Mouse (Mus musculus): Measurements from ENCODE around the gene Smu1.

Gene Smu1

DNA sequence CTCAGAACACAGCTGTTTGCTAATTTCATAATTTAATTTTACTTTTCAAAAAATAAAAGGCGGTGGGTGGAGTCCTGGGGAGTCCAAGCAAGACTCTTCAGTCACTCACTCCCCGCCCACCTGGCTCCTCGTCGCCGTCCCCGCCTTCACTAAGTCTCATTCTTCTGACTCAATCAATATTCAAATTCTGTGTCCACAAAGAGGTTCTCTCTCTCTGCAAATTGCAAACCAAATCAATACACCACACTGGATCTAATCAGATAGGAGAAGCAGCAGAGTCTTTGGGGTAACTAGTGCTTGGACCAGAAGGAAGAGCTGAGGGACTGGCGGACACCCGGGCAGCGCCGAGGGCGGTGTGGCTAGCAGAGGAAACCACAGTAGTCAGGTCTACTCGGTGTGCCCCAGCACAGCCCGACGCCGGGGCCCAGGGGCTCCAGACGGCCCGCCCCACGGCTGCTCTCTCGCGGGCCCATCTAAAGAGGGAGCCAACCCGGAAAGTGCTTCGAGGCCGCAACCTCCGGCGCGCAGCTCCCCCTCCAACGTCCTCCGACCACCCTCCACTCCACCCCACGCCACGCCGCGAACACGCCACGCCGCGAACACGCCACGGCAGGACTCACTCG, 455 bp downstream of the Smu1 start:
- DNase-seq (ENCODE audit: low spot score) = peak; percentile 70

DNA sequence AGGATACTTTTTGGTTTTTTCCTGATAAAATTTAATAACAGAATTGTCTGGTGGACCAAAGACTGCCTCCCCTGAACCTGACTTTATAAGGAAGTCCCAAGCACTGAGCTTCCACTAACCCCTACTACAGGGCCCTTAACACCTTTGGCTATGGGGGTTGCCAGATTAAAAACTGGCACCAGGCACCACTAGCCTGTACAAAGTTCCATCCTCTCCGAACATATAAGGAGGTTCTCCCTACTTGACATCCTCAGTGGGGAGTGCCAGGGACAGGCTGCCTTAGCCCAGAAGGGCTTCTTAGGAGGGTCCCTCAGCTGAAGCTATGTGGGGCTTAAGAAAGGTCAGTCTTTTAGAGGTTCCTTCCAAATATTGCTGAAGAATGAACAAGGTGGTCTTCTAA, 22.4 kb downstream of the Smu1 start:
- DNase-seq (ENCODE audit: low spot score) = no peak

DNA sequence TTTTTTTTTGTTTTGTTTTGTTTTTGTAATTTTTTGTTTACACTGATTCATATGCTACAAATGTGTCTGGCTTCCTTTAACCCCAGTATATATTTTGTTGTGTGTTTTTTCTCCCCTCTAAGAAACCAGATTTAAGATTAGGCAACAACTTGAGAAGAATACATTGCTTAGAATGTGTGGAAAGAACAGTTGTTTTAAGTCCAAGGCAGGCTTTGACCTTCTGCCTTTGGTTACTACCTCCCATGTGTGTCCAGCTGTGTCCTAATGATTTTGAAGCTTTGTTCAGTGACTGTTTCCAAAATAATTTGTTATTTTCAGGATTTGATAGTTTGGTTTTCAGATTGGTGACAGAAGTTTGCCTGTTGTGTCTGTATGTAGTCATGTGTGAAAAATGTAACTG, 26.5 kb downstream of the Smu1 start:
- no peak for DNase-seq (ENCODE audit: low spot score)

DNA sequence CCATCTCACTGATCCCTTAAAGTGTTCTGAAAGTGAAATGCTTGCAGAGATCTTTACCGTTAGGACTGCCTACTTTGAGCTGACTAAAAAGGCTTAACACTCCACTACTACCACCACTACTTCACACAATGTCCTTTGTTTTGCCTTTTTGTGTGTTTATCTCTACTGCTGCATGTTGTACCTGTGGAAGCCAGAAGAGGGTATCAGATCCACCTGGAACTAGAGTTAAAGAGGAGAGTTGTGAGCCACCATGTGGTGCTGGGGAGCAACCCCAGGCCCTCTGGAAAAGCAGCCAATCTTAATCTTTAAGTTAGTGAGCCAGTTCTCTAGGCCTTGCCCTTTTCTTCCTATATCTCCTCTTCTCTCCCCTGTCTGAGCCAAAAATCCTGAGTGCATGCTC, 30.5 kb downstream of the Smu1 start:
- no peak for DNase-seq (ENCODE audit: low spot score)

DNA sequence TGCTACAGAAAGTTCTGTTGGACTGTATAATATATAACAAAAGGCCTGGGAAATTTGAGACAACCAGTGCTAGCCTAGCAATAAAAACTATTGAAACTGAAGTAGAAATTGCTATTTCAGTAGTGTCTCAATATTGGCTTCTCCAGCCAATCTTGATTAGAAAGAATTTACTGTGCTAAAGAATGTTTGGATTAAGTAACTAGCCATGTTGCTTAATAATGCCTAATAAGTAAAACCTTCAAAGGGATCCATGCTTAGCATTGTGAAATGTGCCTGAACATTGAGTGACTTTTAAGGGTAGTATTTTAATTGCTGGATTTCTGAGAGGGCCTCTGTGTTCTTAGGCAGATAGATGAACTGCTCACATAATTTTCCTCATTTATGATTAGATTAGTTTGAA, 32.2 kb downstream of the Smu1 start:
- DNase-seq (ENCODE audit: low spot score) = no peak

DNA sequence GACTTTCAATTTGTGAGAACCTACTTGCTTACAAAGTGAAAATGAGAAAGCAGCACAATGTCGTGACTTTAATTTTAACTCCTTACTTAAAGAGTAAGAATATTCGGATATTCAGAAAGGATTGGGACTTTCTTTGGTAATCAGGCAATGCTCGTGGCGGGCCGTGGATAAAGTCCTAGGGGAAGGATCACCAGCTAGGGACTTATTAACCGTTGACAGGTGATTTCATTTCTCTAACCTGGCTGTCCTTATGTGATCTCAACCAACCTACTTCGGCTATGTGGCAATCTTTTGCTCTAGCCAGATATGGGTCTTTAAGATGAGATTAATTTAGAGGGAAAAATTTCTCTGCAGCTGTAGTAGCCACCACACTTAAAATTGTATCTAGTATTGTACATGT, 32.6 kb downstream of the Smu1 start:
- DNase-seq (ENCODE audit: low spot score) = no peak

DNA sequence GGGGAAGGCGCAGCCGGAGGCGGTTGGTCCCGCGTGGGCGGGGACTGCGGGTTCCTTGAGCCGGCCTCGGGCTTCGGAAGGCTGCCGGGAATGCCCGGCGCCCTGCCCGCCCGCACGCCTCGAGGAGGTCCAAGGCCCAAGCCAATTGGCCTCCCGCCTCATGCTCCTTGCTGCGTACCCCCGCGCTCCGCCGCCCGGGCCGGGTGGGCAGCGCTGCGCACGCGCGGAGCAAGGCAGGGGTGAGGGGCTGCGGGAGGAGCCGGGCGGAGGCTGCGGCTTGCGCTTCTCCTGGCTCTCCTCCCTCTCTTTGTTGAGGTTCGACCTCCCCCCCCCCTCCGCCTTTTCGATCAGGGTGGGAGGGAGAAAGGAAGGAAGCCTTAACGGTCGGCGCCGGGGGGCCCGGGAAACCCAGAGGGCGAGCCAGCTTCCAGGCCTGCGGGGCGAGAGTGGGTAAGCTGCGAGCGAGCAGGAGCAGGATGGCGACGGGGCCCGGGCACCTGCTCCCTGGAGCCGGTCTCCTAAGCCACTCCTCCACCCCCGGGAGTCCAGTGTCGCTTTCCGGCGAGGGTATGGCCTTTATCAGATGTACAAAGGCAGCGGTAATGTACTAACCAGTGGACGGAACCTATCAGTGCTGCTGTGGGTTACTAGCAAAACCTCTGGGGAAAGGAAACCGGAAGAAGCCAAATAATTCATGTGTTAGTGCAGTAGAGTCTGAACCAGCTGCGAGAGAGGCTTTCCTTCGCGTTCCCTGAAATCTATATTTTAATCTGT, 34.8 kb downstream of the Smu1 start:
- DNase-seq (ENCODE audit: low spot score) = peak; percentile 78

DNA sequence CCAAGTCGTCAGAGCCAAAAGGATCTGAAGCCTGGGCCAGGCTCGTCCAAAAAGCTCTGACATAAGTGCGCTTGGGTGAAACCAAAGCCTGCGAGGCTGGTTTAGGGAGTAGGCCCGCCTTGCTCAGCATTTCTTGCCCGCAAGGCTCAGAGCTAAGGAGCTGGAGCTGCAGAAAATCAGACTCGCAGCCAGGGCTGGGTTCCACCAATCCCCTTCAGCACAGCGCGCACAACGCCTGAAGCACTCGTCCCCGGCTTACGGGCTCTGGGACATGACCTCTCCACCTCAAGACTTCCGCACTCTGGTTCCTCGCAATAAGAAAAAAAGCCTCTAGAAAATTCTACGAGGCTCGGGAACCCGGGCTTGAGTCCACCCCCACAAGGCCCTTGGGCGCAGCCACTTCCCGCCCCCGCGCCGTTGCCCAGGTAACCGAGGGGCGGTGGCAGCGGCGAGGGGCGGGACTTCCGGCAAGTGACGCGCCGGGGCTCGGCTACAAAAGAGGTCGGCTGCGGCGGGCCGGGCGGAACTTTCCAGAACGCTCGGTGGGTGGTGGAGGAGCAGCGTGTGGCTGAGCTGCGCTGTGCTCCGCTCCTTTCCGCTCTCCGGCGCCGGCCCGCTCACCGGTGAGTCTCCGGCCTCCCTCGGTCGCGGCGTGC, 35.6 kb downstream of the Smu1 start, which contains the start of gene Dnaja1:
Gene Dnaja1 (plus strand): TSS at position 140 of the 656 bp plus-strand sequence.
- peak; percentile 95 for DNase-seq (ENCODE audit: low spot score)

DNA sequence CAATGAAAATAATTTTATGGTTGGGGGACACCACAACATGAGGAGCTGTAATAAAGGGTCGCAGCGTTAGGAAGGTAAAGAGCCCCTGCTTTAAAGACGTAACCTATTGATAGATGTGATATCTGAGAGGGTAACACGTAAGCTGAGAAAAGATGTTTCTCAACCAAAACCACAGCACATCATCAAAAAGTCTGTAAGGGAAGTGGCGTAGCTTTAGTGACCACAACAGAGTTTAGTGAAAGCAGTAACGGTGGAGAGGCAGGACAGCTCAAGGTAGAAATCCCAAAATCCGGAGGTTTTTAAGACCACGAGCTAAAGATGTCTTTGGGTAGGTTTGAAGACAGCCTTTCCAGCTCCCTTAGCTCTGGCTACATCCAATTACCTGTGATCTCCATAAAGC, 36.8 kb downstream of the Smu1 start:
- DNase-seq (ENCODE audit: low spot score) = no peak

DNA sequence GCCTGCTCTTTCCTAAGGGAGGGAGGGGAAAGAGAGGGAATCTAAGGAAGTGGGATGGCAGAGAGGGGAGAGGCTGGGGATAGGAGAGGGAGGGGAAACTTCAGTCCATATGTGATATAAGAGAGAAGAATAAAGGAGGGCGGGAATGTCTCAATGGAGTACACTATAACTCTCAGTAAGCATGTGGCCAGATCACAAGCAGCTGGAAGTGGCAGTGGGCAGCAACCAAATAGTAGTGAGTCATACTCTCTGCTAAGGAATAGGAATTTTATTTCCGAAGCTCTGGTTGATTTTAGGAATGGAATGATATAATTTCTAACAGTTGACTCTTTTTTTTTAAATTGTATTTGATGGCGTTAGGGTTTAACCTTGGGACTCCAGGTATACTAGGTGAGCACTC, 40.6 kb downstream of the Smu1 start:
- DNase-seq (ENCODE audit: low spot score) = no peak

DNA sequence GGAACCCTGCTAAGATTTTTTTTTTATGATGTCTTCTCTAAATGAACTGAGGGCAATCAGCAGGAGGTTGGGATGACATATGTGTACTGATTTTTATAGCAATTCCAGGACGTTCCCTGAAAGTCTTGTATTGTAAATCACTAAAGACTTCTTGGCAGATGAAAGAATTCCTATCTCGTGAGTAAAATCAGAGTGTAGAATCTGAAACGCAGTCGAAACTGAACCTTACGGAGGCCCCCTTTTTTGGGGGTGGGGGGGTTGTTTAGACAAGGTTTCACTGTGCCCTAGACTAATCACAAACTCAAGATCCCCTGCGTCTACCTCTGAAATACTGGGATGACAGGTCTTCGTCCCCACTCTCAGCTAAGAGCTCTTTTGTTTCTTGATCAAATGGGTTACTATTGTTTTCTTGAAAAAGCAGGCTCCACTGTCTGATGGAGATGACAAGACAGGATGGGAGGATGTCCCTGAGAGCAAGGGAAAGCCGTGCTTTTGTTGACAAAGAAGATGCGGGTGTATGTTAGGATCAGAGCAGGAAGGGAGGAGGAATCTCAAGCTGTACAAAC, 53.9 kb downstream of the Smu1 start:
- DNase-seq (ENCODE audit: low spot score) = peak; percentile 35

DNA sequence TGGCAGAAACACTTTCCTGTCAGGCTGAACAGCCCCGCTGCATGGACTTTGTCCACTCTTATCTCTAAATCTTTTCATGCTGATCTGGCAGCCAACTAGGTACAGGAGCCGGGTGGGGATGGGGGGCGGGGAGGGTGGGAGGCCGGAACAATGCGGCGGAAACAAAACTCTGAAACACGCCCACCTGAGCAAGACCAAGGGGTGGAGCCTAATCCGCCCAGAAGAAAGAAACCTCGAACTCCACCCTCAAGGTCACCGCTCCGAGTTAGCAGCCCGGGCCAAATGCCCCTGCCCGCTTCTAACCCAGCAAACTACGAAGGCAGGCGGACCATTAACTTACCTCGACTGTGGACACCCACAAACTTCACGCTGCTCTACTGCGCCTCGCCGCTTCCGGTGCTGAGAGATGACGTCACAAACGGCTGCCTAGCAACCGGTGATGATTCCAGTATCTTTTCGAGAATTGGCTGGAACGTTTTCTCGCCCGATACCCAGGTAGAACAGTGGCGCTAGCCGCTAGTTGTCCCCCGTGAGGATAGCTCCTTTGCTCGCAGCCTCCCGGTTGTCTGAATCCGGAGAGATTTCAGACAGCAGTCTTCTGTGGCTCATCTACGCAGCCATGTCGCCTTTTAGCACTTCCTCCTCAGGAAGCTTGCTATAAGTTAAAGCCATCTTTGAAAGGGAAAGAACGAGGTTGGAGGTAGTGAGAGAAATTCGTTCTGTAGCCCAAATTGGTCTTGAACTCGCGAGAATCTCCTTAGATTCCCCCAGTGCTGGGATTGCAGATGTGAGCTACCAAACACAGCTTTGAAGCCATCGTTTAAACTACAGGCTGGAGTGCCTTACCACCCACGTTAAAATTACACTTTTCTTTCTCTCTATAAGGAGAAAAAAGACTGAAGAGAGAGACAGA, 54.7 kb downstream of the Smu1 start, which contains the start of gene Aptx:
Gene Aptx (minus strand): TSS at position 398 of the 913 bp plus-strand sequence.
- peak; percentile 97 for DNase-seq (ENCODE audit: low spot score)

DNA sequence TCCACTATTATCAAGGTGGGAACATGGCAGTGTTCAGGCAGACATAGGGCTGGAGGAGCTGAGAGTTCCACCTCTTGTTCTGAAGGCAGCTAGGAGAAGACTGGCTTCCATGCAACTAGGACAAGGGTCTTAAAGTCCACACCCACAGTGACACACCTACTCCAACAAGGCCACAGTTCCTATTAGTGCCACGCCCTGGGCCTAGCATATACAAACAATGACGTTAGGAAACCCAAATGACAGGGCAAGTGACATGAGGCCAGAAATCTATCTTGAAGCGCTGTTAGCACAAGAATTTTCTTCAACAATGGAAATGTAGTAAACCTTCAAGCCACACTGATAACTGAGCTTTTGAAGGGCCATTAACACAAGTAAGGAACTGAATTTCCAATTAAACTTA, 55.9 kb downstream of the Smu1 start:
- peak; percentile 14 for DNase-seq (ENCODE audit: low spot score)

DNA sequence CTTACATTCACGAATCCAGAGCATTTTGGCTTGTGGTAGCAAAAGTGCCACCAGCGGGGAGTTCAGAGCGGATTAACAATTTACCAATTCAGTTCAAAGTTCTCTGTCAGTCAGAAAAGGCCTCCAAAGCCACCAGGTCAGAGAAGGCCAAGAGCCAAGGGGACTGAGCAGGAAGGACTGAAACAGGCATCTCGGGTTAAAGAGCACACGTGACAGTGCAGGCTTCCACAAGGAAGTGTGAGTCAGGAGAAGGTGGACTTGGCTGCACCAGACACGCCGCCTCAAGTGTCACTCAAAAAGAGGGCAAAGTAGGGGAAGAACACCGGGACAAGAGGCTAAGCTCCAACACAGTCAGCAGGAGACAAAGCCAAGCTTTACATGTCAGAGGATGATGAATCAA, 57.5 kb downstream of the Smu1 start:
- no peak for DNase-seq (ENCODE audit: low spot score)

DNA sequence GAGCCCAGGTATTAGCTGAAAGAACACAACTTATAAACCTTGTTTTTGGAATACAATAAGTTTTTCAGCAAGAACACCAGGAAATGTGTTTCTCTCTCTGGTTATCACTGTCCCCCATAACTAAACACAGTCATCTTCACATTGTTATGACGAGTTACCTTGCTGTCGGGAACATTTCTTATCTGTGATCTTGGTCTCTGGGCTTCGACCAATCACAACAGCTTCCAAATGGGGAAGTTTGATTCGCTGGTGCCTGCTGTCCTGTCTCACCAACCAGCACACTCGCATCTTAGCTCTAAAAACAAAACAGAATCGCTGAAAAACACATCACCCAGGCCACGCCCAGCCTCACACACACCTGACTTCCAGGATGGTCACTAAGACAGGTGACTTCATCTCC, 60.7 kb downstream of the Smu1 start:
- no peak for DNase-seq (ENCODE audit: low spot score)

DNA sequence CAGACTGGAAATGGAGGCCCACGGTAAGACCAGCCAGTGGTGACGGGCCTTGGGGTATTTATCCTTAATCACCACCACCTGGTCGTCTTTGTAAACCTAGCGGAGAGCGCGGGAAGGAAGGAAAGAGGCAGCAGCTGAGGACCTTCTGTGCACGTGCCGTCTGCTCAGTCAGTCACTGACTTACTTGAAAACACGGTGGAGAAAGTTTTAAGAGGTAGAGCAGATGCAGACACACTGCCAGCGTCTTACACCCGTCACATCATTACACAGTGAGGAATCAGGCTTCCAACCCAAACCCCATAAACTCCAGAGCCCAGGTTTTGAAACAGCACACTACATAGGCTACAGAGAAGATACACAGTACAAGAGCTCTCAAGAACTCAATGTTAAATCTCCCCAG, 66.6 kb downstream of the Smu1 start:
- no peak for DNase-seq (ENCODE audit: low spot score)

Measured in MN1 (cell line).